Mouse (Mus musculus): Measurements from ENCODE around the gene Reep6.

Gene Reep6

GRCm38 (mm10) chr10:80355431-80355830, 25.7 kb downstream of the Reep6 start:
- no peak for DNase-seq (ENCODE audit: low read depth)

DNA sequence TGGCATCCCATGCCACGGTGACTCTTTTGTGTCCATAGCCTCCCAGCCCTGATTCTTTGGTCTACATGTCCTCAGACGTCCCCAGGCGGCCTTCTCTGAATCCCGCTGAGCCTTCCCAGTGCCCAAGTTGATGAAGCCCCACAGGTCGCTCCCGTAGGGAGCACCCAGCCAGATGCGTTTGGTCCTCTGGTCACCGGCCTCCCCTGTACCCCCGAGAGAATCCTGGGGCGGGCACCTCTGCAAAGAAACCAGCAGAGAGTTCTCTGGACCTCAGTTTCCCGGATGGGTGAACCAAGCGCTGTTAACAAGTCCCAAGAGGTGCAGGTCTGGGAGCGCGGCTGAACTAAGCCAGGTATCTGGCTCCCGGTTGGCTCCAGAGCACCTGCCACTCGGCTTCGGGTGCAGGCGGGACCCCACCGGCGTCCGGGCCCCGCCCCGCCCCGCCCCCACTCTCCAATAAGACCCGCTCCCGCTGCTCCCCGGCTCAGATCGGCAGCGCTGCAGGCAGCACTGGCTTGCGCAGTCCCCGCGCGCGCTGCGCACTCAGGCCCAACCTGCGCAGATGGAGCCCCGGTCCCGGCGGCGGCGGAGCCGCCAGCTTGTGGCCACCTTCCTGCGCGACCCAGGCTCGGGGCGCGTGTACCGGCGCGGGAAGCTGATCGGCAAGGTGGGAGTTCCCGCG, 26.4 kb downstream of the Reep6 start, which contains the start of gene Plk5:
Gene Plk5, plus strand, starts transcription at position 459 of the 682 bp plus-strand sequence.
- DNase-seq (ENCODE audit: low read depth) = no peak

DNA sequence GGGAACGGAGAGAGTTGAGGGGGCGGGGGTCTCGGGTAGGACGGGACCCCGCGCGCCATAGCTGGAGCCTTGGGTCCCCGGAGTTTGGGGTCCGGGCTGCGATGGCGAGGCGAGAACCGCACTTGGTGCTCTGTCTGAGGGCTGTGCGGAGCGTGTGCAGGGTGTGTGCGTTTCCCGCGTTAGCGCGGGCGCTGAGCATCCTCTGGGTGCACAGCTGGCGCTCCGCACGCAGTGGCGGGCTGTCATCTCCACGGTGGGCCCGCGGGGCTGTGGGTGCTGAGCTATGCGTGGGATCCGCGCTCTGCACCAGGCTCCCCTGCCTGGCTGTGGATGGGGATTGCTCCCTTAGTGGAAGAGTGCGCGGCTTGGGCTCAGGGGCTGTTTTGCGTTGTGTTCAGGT, 27.0 kb downstream of the Reep6 start:
- no peak for DNase-seq (ENCODE audit: low read depth)

DNA sequence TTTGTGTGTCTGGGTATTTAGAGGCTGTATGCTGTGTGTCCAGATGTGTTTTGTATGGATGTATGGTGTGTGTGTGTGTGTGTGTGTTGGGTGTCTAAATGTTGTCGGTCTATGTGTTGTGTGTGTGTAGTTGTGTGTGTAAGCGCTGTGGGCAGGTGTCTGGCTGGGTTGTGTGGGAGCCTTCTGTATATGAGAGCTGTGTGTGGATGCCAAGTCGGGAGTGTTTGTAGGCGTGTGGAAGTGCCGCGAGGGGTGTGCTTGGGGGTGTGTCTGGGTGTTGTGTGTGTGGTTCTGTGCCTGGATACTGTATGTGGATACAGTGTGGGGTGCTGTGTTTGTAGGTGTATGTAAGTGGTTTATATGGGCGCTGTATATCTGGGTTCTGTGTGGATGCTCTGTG, 27.6 kb downstream of the Reep6 start:
- DNase-seq (ENCODE audit: low read depth) = no peak

- DNase-seq (ENCODE audit: low read depth) = no peak
Observed at GRCm38 (mm10) chr10:80357994-80358639, 28.4 kb downstream of the Reep6 start.

GRCm38 (mm10) chr10:80363734-80364133, 34.0 kb downstream of the Reep6 start:
- no peak for DNase-seq (ENCODE audit: low read depth)

DNA sequence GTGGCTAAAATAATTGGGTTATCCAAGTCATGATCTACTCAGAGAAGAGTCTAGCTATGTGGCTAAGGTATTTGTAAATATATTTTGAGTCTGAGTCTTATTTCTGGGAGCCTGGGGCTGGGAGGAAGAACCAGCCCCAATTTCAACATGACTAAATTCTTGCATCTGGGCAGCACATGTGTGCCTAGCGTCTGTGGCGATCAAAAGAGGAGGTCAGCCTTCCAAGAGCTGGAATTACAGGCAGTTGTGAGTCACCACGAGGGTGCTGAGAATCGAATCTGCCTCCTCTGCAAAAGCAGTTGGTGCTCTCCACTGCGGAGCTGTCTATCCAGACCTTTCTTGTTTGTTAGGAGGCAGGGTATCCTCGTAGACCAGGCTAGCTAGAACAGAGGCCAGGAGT, 36.0 kb downstream of the Reep6 start:
- DNase-seq (ENCODE audit: low read depth) = no peak

GRCm38 (mm10) chr10:80367954-80368353, 38.2 kb downstream of the Reep6 start:
- DNase-seq (ENCODE audit: low read depth) = no peak

GRCm38 (mm10) chr10:80368392-80368791, 38.6 kb downstream of the Reep6 start:
- no peak for DNase-seq (ENCODE audit: low read depth)

DNA sequence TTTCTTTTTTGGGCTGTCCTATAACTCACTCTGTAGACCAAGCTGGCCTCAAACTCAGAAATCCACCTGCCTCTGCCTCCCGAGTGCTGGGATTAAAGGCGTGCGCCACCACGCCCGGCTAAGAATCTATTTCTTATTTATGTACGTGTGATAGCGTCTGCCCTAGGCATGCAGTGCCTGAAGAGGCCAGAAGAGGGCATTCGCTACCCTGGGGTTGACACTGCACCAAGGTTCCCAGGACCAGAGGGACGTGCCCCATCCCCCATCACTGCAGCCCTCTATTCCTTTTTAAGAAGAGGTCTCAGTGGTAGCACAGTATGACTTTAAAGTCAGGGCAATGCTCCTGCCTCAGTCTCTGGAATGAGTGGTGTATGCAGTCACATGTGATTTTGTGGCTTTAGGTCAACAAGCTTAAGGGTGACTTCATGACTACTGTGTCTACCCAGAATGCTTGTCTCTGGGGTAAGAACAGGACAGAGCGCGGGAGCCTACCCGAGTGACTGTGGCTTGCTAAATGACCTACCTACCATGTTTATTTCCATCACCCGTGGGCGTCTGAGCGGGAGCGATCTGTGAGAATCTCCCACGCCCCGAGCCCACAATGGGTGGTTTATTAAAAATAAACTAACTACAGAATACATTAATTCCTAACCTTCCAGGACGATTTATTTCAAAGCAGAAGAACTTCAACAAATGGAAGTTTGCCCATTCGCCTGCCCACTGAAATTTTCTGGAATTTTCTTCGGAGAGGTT, 40.4 kb downstream of the Reep6 start:
- peak; percentile 46 for DNase-seq (ENCODE audit: low read depth)

DNA sequence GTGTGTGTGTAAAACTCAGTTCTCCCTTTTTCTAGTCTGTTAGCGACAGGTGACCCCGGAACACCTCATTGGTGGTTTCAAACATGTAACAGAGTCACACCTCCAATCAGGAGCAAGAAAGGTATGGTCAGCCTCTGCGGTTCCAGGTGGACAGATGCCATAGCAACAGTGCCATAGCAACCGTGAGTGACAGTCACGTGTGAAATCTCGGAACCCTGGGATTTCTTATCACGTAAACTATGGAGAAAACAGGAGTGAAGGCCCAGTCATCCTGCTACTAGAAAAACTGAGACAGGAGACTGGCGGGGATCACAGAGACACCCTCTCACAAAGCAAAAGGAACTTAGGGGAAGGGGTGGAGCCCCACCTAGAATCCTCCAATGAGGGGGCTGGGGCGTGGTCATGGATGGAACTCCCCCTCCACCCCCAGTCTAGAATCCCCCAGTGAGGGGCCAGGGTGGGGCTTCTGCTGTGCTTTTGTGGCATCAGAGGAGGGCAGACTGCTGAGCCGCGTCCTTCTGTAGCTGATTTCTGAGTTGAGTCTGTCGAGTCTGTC, 41.7 kb downstream of the Reep6 start:
- peak; percentile 48 for DNase-seq (ENCODE audit: low read depth)

DNA sequence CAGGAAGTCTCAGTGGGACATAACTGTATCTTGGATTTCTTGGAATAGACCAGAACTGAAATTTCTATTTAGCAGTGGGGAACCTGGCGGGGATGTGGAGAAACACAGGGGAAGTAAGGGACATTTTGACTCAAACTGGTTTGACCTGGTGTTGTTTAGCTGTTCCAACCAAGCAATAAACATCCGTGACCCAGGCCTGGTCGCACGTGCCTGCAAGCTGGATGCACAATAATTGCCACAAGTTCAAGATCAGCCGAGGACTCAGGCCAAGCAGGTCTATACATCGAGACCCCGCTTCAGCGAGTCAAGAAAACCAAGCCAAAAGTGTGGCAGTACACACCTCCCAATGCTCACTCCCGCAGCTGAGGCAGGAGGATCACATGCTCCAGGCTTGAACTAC, 42.2 kb downstream of the Reep6 start:
- DNase-seq (ENCODE audit: low read depth) = no peak

DNA sequence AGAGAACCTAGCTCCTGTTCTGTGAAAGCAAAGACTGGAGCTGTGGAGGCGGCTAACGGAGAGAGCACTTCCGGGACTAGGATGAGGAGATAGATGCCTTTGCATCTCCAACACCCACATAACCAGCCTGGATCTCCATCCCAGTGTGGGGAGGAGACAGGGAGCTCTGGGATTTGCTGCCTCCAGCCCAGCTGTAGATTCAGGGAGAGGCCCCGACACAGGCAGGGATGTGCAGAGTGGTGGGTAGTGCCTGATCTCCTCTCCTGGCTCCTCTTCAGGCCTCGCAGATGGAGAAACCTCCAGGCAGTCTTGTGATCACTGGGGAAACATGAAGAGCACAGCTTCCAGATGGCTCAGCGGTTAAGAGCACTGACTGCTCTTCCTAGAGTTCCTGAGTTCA, 43.0 kb downstream of the Reep6 start:
- no peak for DNase-seq (ENCODE audit: low read depth)

DNA sequence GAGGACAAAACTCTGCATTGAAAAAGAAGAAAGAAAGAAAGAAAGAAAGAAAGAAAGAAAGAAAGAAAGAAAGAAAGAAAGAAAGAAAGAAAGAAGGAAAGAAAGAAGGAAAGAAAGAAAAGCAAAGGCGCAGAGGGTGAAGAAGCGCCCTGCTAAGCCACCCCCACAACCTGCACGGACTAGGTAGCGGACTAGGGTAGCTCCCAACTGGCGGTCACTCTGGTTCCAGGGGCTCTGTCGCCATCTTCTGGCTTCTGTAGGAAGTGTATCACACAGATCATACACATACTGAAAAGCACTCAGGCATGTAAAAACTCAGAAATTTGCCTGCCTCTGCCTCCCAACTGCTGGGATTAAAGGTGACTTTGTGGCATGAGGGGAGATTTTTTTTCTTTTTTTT, 44.3 kb downstream of the Reep6 start:
- peak; percentile 50 for DNase-seq (ENCODE audit: low read depth)

DNA sequence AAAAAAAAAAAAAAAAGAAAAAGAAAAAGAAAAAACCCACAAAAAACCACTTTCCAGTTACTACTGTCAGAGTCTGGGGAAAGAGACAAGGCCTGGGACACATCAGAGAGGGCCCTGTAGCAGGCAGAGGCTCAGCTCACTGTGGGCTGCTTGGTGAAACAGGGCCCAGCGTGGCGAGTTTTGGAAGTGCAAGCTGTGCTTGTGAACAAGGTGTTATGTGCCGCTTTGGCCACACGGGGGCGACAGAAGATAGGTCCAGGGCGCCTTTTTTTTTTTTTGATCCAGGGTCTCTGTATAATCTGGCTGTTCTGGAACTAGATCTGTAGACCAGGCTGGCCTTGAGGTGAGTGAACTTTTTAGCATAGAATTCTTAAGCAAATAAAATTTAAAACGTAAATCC, 46.4 kb downstream of the Reep6 start:
- DNase-seq (ENCODE audit: low read depth) = peak; percentile 97

DNA sequence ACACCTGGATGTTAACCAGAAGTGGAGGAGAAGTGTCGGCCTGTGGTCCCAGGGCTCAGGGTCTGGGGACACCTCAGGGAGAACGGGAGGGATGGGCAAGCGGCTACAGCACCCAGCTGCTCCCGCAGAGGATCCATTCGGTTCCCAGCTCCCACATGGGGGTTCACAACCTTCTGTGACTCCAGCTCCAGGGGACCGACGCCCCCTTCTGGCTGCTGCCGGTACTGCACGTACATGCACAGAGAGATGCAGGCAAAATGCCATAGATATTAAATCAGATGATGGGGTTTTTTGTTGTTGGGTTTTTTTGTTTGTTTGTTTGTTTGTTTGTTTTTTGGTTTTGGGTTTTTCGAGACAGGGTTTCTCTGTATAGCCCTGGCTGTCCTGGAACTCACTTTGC, 48.0 kb downstream of the Reep6 start:
- DNase-seq (ENCODE audit: low read depth) = peak; percentile 64

- DNase-seq (ENCODE audit: low read depth) = no peak
Observed at GRCm38 (mm10) chr10:80382641-80383365, 53.0 kb downstream of the Reep6 start.

DNA sequence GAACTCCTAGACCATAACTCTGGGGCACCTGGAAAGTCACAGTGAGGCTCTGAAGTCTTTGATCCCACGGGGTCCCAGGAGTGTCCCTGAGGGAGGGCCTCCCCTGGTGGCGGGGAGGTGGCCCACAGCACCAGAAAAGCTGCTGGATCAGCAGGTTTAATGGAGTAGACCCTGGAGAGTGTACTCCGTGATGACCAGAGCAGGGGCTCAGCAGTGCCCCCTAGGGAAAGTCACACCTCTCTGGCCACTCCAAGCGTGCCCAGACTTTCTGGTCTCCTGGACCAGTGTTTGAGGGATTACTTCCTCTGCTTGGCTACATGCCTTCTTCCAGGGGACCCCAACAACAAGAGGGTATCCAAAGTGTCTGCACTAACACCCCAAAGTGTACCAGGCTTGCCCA, 53.7 kb downstream of the Reep6 start:
- no peak for DNase-seq (ENCODE audit: low read depth)

GRCm38 (mm10) chr10:80384115-80384639, 54.4 kb downstream of the Reep6 start:
- DNase-seq (ENCODE audit: low read depth) = no peak

DNA sequence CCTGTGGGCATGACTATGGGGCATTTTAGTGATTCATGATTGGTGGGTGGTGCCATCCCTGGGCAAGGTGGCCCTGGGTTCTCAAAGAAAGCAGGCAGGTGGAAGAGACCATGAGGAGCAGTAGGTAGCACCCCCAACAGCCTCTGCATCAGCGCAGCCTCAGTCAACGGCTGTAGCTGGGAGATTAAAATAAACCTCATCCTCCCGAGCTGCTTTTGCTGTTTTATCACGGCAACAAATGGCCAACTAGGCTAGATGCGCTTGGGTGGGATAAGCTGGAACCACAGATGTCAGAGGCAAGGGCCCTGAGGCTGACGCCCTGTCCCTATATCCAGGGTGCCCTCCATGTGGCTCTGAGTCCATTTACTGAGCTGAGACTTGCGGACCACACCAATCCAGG, 55.0 kb downstream of the Reep6 start:
- no peak for DNase-seq (ENCODE audit: low read depth)

DNA sequence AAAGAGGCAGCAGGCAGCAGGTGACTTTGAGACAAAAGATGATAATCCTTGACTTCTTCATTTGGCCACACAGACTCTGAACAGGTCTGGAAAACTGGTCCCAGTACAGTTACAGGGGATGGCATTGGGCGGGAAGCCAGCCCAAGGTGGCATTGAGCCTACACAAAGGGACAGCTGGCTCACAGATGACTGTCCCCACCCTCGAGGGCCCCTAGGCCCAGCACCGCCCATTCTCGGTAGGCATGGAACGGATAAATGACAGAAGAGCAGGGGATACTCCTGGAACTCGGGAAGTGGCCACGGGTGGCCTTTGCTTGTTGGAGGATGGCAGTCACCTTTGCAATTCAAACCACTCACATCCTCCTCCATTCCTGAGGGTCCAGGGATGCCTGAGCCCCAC, 55.6 kb downstream of the Reep6 start:
- no peak for DNase-seq (ENCODE audit: low read depth)
